Mouse (Mus musculus): Measurements from ENCODE around the gene Khdc1b.
"Not testable (repeated sequence)": the region's sequence is repeated elsewhere in the genome, so short reads cannot be mapped to it uniquely, and the experiment has no call there.

The Khdc1b gene

GRCm38 (mm10) chr1:21383256-21383655, at the start of gene Khdc1b:
Gene Khdc1b, plus strand, starts transcription at chr1:21383556.
- DNase-seq (ENCODE audit: low spot score), result no peak

- no peak for DNase-seq (ENCODE audit: low spot score)
These were observed 47.5 kb upstream of the Khdc1b start for GRCm38 (mm10) chr1:21335836-21336235.

GRCm38 (mm10) chr1:21340745-21341144, 42.6 kb upstream of the Khdc1b start:
- DNase-seq (ENCODE audit: low spot score), result no peak

- DNase-seq (ENCODE audit: low spot score), result no peak
These were observed 39.1 kb upstream of the Khdc1b start for GRCm38 (mm10) chr1:21344253-21344652.

- not testable (repeated sequence) for DNase-seq (ENCODE audit: low spot score)
These were observed 38.6 kb upstream of the Khdc1b start for GRCm38 (mm10) chr1:21344752-21345151.

GRCm38 (mm10) chr1:21349341-21349740, 34.0 kb upstream of the Khdc1b start, which contains the start of gene Khdc1a:
Gene Khdc1a, plus strand, starts transcription at chr1:21349641.
- no peak for DNase-seq (ENCODE audit: low spot score)

GRCm38 (mm10) chr1:21368031-21368430, 15.3 kb upstream of the Khdc1b start, which contains the start of gene Khdc1c:
Gene Khdc1c, plus strand, starts transcription at chr1:21368331.
- DNase-seq (ENCODE audit: low spot score), result not testable (repeated sequence)

GRCm38 (mm10) chr1:21391138-21391671, 7.8 kb downstream of the Khdc1b start:
- DNase-seq (ENCODE audit: low spot score), result no peak

GRCm38 (mm10) chr1:21402804-21403203, 19.4 kb downstream of the Khdc1b start:
- DNase-seq (ENCODE audit: low spot score), result no peak

GRCm38 (mm10) chr1:21407266-21407665, 23.9 kb downstream of the Khdc1b start:
- DNase-seq (ENCODE audit: low spot score), result no peak

- no peak for DNase-seq (ENCODE audit: low spot score)
These were observed 28.2 kb downstream of the Khdc1b start for GRCm38 (mm10) chr1:21411331-21412196.

GRCm38 (mm10) chr1:21412197-21412555, 28.8 kb downstream of the Khdc1b start:
- DNase-seq (ENCODE audit: low spot score), result no peak

GRCm38 (mm10) chr1:21419370-21419769, 36.0 kb downstream of the Khdc1b start:
- DNase-seq (ENCODE audit: low spot score), result no peak

GRCm38 (mm10) chr1:21425654-21426053, 42.3 kb downstream of the Khdc1b start:
- no peak for DNase-seq (ENCODE audit: low spot score)

- no peak for DNase-seq (ENCODE audit: low spot score)
These were observed 44.7 kb downstream of the Khdc1b start for GRCm38 (mm10) chr1:21428079-21428478.

GRCm38 (mm10) chr1:21431666-21432065, 48.3 kb downstream of the Khdc1b start:
- no peak for DNase-seq (ENCODE audit: low spot score)

- no peak for DNase-seq (ENCODE audit: low spot score)
These were observed 51.5 kb downstream of the Khdc1b start for GRCm38 (mm10) chr1:21434853-21435252.
